Mouse (Mus musculus): ENCODE results near the gene Tmem42.

Gene Tmem42

DNA sequence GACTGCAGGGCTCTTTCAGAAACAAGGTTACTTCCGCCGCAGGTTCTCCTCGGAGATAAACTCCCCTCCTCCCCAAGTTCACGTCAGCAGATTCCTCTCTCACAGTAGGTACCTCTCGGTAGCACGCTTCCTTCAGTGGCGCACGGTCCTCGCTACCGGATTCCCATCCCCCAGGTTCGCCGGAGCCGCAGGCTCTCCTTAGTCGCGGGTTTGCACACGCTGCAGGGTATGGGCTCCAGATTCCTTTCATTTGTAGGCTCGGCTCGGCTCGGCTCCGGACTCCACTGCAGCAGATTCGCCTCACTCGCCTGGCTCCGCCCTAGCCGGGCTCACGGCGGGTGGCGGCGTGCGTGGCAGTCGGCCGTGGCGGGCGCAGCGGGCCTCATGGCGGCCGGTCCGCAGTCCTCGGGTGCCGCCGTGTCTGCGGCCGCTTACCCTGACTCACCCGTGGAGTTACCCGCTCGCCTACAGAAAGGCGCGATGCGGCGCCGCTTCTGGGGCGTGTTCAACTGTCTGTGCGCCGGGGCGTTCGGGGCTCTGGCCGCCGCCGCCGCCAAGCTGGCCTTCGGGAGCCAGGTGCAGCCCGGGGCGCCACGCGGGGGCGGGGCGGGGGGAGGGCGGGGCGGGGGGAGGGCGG lies at the start of gene Tmem42:
TSS of gene Tmem42 (plus strand) at position 332 of the 637 bp plus-strand sequence.
- DNase-seq (ENCODE audit: low spot score in 2 of 2), result peak; percentile 74 to 84

DNA sequence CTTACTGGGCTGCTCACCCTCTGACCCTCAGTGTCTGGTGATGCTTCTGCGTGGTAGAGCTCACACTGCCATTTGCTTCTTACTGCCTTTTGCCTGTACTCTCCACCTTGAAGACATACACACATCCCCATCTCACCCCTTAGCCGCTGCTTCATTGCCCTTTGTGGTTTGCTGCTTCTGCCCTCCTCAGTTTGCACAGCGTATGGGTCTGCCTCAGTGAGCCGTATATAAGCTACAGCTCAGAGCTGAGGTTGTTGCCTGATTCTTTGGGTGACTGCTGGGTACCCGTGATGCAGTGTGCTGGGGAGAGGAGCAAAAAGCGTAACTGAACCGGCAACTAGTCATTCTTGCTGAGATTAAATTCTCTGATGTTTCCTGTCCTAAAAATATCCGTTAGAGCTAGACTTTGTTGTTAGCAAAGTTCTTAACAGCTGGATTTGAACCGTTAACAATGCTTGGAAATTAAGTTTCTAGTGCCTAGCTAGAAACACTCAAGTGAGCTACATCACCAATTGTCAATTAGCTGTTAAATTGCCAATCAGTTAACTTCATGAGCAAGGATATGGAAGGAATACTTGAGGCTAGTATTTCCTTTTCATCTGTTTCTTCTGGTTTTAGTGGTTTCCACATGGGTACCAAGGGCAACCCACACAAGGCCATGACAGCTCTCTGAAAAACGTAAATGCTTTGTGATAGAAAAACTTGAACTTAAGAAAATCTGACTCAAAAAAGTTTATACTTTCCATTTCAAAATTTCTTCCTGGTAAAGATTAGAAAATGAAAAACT lies 22.5 kb upstream of the Tmem42 start:
- no peak for DNase-seq (ENCODE audit: low spot score in 2 of 2)

GRCm38 (mm10) chr9:122999193-122999586 lies 21.9 kb upstream of the Tmem42 start:
- DNase-seq (ENCODE audit: low spot score in 2 of 2), result no peak

GRCm38 (mm10) chr9:123004718-123005117 lies 16.4 kb upstream of the Tmem42 start:
- no peak for DNase-seq (ENCODE audit: low spot score in 2 of 2)

DNA sequence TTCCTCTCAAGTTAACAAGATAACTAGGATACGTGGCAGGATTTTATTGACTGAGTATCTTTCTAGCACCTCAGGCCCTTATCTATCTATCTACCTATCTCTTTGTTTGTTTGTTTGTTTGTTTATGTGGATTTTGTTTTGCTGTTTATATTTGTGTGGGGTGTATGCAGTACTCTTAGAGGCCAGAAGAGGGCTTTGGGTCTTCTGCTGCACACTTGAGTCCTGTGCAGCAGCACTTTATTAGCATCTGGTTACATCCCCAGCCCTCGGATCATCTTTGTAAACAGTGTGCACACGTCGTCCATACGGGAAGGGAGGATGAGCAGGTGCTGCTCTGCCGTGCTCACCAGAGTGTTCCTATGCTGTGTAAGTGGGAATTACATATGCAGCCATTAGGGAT lies 15.1 kb upstream of the Tmem42 start:
- DNase-seq (ENCODE audit: low spot score in 2 of 2), result no peak

DNA sequence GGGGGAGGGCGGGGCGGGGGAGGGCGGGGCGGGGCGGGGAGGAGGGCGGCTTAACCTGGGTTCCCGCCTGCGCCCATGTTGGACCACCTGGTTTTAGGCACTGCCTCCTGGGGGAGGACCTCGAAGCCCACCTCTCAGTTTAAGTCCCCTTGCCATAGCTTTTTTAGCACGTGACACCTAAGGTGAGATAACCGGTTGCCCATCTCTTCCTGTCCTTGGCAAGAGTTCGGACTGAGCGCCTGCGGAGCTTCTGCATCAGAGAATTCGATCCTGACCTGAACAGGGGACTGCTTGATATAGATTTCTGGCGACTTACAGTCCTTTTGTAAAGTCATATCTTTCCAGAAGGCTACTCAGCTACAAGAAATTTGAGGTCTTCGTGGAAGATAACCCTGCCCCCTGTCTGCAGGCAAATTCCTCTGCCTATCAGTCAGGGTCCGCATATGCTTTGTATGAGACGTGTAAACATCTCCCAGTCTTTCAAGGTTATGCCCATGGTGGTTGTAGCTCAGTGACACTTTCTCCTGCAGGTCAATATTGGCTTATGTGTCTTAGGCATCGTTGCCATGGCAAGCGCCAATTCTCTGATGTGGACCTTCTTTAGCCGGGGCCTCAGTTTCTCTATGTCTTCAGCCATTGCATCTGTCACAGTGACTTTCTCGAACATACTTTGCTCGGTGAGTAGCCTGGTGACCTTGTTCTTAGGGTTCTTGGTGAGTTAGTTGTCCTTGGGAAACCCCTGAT lies 682 bp downstream of the Tmem42 start:
- peak; percentile 20 to 22 for DNase-seq (ENCODE audit: low spot score in 2 of 2)

DNA sequence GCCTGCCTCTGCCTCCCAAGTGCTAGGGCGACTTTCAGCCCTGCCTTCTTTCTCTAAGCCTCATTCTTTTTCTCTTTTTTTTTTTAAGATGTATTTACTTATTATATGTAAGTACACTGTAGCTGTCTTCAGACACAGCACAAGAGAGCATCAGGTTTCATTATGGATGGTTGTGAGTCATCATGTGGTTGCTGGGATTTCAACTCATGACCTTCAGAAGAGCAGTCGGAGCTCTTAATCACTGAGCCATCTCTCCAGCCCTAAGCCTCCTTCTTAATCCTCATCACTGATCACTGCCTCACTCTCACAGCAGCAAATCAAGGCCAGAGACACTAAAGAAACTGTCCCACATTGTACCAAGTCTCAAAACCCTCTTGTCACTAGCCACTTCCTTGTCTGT lies 3.1 kb downstream of the Tmem42 start:
- no peak for DNase-seq (ENCODE audit: low spot score in 2 of 2)

DNA sequence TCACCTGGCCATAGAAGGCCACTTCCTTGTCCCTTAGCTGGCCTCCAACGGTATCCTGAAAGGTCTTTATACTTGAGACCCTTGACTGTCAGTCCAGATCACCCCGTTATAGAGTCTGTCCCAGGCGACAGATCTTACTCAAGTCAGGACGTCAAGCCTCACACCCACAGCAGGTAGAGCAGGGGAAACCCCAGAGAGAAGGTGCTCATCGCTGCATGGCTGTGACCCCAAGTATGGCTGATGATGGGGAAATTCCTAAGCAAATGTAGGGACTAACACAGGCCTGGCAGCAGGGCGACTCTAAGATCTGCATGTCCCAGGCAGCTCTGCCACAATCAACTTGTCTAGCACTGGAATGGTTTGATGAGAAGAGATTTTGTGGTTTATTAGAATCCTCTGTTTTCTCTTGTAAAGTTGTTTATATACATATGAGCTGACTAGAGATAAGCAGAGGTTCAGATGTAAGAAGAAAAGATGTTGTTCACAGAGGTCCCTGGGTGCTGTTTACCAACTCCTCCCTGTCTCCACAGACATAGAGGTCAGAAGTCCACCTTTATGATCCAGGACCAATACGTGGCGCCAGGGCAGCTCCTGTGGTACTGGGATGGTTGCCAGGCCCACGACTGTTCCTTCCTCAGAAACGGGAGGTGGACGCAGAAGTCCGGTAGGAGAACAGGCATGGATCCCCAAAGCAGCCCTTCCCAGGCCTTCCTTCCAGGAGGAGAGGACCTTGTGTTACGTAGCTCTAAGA lies 10.5 kb downstream of the Tmem42 start:
- DNase-seq (ENCODE audit: low spot score in 2 of 2), result no peak

- DNase-seq (ENCODE audit: low spot score in 2 of 2), result no peak
Observed at GRCm38 (mm10) chr9:123034426-123034825, 13.3 kb downstream of the Tmem42 start, which contains the start of gene Tgm4. Tgm4 (plus strand) TSS chr9:123034726.

DNA sequence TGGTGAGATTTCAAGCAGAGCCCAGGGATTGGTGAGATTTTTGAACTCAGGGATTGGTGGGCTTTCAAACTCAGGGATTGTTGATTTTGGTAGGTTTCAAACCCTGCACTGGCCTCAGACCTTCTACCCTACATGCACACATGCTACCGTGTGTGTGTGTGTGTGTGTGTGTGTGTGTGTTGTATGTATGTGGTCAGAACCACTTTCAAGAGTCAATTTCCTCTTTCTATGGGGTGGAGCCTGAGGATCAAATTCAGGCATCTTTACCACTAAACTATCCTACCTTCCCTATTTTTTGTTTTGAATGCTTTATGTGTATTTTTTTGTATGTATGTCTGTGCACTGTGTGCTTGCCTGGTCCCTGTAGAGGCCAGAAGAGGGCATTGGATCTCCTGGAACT lies 26.5 kb downstream of the Tmem42 start:
- DNase-seq (ENCODE audit: low spot score in 2 of 2), result no peak

GRCm38 (mm10) chr9:123058724-123059292 lies 37.7 kb downstream of the Tmem42 start:
- DNase-seq (ENCODE audit: low spot score in 2 of 2), result no peak

DNA sequence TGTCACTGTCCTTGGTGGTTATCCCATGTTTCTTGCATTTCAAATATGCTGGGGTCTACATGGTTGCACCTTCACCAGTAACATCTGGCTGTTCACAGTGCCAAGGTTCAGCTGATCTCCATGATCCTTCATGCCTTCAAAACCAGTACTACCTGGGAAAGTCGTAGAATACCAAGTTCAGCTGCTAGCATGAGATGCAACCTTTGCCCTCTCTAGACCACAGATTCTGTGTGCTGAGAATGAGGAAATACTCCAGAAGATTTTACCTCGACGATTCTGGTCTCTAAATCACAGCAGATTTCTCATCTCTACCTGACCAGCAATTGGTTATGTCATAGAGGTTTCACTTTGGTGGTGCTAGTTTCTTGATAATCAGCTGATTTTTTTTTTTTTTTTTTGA lies 39.0 kb downstream of the Tmem42 start:
- DNase-seq (ENCODE audit: low spot score in 2 of 2), result no peak

Measured in frontal cortex, postnatal 10 days (tissue).